Mouse (Mus musculus) ES-E14 (cell line): ENCODE data around the gene Taf5l. TPM values are rescaled to one million over a fixed set of nuclear protein-coding genes. Genes with fewer than 3 reads are reported as not detected.

ENCODE experiments used
- DNase-seq: peaks from one replicate; pipeline ENCODE4 v3.0.0-alpha.2; 2013; ENCODE audit warnings: low read depth, low spot score
- H3K27ac ChIP-seq: 2 replicates; pipeline ENCODE4 v1.5.1; 2012; ENCODE audit warnings: low read depth, mild to moderate bottlenecking, low read length, moderate library complexity, mixed read lengths; ENCODE audit not compliant: poor library complexity, insufficient read depth, severe bottlenecking
- H3K36me3 ChIP-seq: 2 replicates; pipeline ENCODE4 v1.6.1; 2012; ENCODE audit warnings: mild to moderate bottlenecking, low read length, moderate library complexity, mixed read lengths; ENCODE audit not compliant: control insufficient read depth, poor library complexity, insufficient read depth, severe bottlenecking
- H3K4me1 ChIP-seq, 2 experiments: fragments of 150-350 bp in 1 of 2; sonication (generic) in 1 of 2; 2 replicates each; pipeline ENCODE4 v1.6.1; 2012; ENCODE audit warnings: low read length in 2 of 2, mild to moderate bottlenecking in 1 of 2, mixed read lengths in 1 of 2; ENCODE audit not compliant: control insufficient read depth in 2 of 2, insufficient read depth in 2 of 2, poor library complexity in 1 of 2
- H3K4me3 ChIP-seq, 2 experiments: fragments of 150-350 bp in 1 of 2; sonication (generic) in 1 of 2; 2 replicates each; pipeline ENCODE4 v1.5.1; 2012; ENCODE audit warnings: low read length in 2 of 2, low read depth in 1 of 2, mild to moderate bottlenecking in 1 of 2, mixed read lengths in 1 of 2; ENCODE audit not compliant: insufficient read depth in 1 of 2, poor library complexity in 1 of 2, severe bottlenecking in 1 of 2
- H3K9ac ChIP-seq: 2 replicates; pipeline ENCODE4 v1.6.1; 2012; ENCODE audit warnings: low read depth, mild to moderate bottlenecking, low read length, mixed read lengths; ENCODE audit not compliant: poor library complexity, insufficient read depth, severe bottlenecking
- H3K9me3 ChIP-seq: fragments of 150-350 bp; sonication (generic); 2 replicates; pipeline ENCODE4 v1.6.1; 2012; ENCODE audit warnings: low read depth, mild to moderate bottlenecking, low read length; ENCODE audit not compliant: control insufficient read depth, insufficient read depth
- CHD2 ChIP-seq: IDR thresholded peaks from 2 replicates; pipeline ENCODE4 v1.6.1; 2014; ENCODE audit warnings: mild to moderate bottlenecking, low read depth, low read length, inconsistent platforms
- HCFC1 ChIP-seq: IDR thresholded peaks from 2 replicates; pipeline ENCODE4 v1.6.1; 2012; ENCODE audit warnings: low read length, inconsistent platforms, borderline replicate concordance; ENCODE audit not compliant: insufficient read depth
- MAFK ChIP-seq: IDR thresholded peaks from 2 replicates; pipeline ENCODE4 v1.6.1; 2014; ENCODE audit warnings: mild to moderate bottlenecking, low read depth, low read length, inconsistent platforms; ENCODE audit not compliant: insufficient read depth
- ZC3H11A ChIP-seq: IDR thresholded peaks from 2 replicates; pipeline ENCODE4 v1.6.1; 2012; ENCODE audit warnings: low read depth, mild to moderate bottlenecking, inconsistent platforms, low read length, borderline replicate concordance
- ZNF384 ChIP-seq: IDR thresholded peaks from 2 replicates; pipeline ENCODE4 v1.6.1; 2012; ENCODE audit warnings: low read depth, low read length, inconsistent platforms
- in situ Hi-C, 2 experiments: fragments of 600-800 bp; cut with MboI; formaldehyde crosslinking; loops; one replicate each; pipeline ENCODE4 v1.15.1; 2025; ENCODE audit warnings: low sequenced_read_pairs in 2 of 2, inconsistent platforms in 1 of 2; ENCODE audit not compliant: unreplicated experiment in 2 of 2
- total RNA-seq: library from RNA; depleted of rRNA; stranded (reverse); fragments of 300-350 nt; gene quantifications from 2 replicates; pipeline ENCODE4 v1.2.3, GENCODE M21; 2012

Gene Taf5l
- total RNA-seq, 1 experiment: 95.4 TPM

- no peak overlapping the region for H3K9ac ChIP-seq
- H3K4me1 ChIP-seq: peaks cover 0 to 3% of the 10 kb centered on the region in 2 experiments; a peak in 1 of 4 replicates
- H3K27ac ChIP-seq: no peak overlapping the region
Observed at GRCm38 (mm10) chr8:123978166-123978838, 42.9 kb downstream of the Taf5l start.

GRCm38 (mm10) chr8:123977499-123977898 is 43.7 kb downstream of the Taf5l start:
- H3K4me1 ChIP-seq: peaks cover 0 to 3% of the 10 kb centered on the region in 2 experiments; a peak in 1 of 4 replicates
- no peaks in the 10 kb centered on the region for H3K9me3 ChIP-seq
- TF ChIP-seq ZC3H11A (no peak), HCFC1 (no peak), CHD2 (no peak), ZNF384 (no peak), MAFK (no peak)
- DNase-seq: no peak
- in situ Hi-C loops: no loop called here
- no peak overlapping the region for H3K4me3 ChIP-seq
- H3K36me3 ChIP-seq: no peaks in the 10 kb centered on the region
- H3K9ac ChIP-seq: no peak overlapping the region
- H3K27ac ChIP-seq: no peak overlapping the region

More at GRCm38 (mm10) chr8:123978166-123978838, 42.9 kb downstream of the Taf5l start:
- no peak for DNase-seq
- in situ Hi-C loops: no loop called here
- TF ChIP-seq CHD2 (no peak), ZC3H11A (no peak), ZNF384 (no peak), HCFC1 (no peak), MAFK (no peak)
- no peaks in the 10 kb centered on the region for H3K9me3 ChIP-seq
- no peak overlapping the region for H3K4me3 ChIP-seq
- H3K36me3 ChIP-seq: no peaks in the 10 kb centered on the region

- 0 out of 4 replicates have a peak, but pooled peaks cover 0 to 3% of the 10 kb centered on the region in 2 experiments for H3K4me1 ChIP-seq
Observed at GRCm38 (mm10) chr8:123973495-123973894, 47.7 kb downstream of the Taf5l start.

GRCm38 (mm10) chr8:123966896-123967295 is 54.3 kb downstream of the Taf5l start:
- no peak overlapping the region for H3K9ac ChIP-seq
- H3K4me3 ChIP-seq: no peak overlapping the region
- H3K4me1 ChIP-seq: no peaks in the 10 kb centered on the region
- no peak overlapping the region for H3K27ac ChIP-seq
- TF ChIP-seq ZNF384 (no peak), CHD2 (no peak), HCFC1 (no peak), MAFK (no peak), ZC3H11A (no peak)
- in situ Hi-C loops: no loop called here
- no peak for DNase-seq
- no peaks in the 10 kb centered on the region for H3K9me3 ChIP-seq
- H3K36me3 ChIP-seq: peaks cover 17% of the 10 kb centered on the region; the same call in 1 of the 2 replicates

More at GRCm38 (mm10) chr8:123973495-123973894, 47.7 kb downstream of the Taf5l start:
- Histone ChIP-seq H3K4me3 (no peak overlapping the region), H3K9ac (no peak overlapping the region), H3K9me3 (no peaks in the 10 kb centered on the region), H3K27ac (no peak overlapping the region), H3K36me3 (peaks cover 3% of the 10 kb centered on the region; the same call in 1 of the 2 replicates)
- TF ChIP-seq CHD2 (no peak), HCFC1 (no peak), MAFK (no peak), ZC3H11A (no peak), ZNF384 (no peak)
- no peak for DNase-seq
- in situ Hi-C loops: no loop called here
